Mouse (Mus musculus): Measurements from ENCODE around the gene Erbb4. TPM values are rescaled to one million over a fixed set of nuclear protein-coding genes. Genes with fewer than 3 reads are reported as not detected.
A peak's percentile ranks its signal among the peaks of the same experiment; 100 is the strongest.

Erbb4 gene
- 10 to 100 TPM; 43.0 to 48.6 TPM for total RNA-seq (2021)

DNA sequence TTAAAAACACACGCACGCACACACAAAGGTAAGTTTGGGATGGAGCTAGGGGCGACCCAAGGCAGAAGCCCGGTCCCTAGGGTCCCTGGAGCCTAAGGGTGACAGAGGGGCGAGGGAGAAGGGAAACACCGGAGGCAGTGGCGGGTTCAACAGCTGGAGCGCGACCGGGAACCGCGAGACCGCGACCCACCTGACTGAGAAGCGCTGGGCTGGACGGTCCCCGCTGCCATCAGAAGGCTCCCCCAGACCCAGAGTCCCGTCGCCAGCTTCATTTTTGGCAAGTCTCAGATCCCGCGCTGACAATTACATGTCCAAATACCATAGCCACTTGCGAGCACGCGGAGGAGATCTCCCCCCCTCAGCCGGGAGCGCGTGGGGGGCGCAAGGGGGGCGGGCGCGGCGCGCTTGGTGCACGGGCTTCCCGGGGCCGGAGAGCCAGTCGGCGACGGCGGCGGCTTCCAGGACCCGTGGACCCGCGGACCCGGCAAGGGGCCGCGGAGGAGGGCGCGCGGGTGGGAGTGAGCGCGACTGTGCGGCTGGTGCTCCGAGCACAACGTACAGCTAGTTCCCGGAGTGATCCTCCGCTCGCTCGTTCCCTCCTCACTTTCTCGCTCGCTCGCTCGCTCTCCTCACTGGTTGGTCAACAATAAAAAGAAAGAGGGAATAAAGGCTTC, at the start of gene Erbb4:
TSS of gene Erbb4 (minus strand) at position 575 of the 674 bp plus-strand sequence.
- DNase-seq: peak in 1 of 2 experiments; percentile 21

DNA sequence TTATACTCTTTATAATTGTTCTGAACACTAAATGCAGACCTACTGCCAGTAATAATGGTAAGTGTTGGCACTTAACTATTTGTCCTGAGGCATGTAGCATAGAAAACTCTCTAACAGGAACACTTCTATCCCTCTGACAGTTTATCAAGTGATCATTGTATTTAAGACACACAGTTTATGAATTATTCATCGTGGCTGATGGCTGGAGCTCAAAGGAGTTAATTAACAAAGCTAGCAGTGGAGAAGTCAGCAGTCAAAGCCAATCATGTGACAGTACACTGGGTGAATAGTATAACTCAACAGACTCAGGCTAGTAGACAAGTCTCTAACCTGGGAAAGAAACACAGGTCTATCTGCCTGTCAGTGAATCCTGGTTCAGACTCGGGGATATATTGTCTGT, 49.5 kb upstream of the Erbb4 start:
- DNase-seq: no peak

DNA sequence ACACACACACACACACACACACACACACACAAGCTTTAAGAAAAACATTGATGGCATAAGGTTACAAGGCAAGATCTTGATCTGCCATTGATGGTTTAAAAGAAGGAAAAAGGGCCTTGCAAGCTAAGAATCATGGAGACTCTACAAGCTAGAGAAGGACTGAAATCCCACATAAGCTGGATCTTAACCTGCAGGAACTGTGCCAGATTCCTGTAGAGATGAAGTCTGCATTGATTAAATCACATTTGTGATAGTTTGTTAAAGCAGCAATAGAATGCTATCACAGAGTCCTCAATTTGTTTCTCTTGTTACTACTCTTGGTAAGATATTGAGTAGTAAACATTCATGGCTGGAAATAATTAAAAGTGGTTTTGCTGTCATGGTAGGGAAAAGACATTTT, 33.5 kb upstream of the Erbb4 start:
- no peak for DNase-seq

DNA sequence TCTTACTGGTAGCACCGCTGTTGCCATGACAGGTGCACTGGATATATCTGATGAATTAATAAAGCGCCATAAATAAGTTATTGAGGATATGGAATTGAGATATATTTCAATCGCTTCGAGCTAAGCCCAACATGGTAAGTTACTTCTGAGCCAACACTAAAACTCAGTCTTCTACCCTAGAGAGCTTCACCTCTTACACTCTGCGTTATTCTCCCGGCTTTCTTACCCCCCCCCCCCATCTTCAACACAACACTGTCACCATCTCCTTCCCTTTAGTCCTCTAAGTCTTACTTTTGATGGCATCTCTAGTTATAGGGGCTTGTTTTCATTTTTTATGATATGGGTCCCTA, 31.6 kb upstream of the Erbb4 start:
- DNase-seq: no peak

DNA sequence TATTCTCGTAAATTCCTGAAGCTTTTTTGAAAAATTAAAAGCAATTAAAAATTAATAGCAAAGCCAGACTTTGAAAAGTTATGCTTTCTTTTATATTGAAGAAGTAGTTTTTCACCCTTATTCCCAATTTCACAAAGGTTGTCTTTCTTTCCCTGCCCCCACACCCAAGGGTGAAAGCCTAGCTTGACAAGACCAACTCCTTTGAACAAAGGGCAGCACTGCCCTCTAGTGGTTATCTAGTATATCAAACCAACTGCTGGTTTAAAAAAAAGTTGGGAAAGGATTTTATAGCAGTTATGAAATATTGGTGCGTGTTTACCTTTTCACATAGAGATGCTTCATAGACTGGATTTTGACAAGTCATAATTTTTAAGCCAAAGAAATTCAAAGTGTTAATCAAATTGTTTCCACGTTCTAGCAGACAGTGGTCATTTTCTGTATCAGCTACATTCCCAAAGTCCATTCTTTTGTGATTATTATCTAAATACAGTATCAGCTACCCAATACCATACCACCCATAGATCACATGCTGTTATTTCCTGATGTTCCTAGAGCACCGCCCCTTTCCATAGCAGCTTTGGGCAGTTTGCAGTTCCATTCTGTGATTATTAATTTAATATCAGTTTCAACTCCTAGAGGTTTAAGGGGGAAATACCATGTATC, 31.1 kb upstream of the Erbb4 start:
- peak; percentile 20 to 35 for DNase-seq

DNA sequence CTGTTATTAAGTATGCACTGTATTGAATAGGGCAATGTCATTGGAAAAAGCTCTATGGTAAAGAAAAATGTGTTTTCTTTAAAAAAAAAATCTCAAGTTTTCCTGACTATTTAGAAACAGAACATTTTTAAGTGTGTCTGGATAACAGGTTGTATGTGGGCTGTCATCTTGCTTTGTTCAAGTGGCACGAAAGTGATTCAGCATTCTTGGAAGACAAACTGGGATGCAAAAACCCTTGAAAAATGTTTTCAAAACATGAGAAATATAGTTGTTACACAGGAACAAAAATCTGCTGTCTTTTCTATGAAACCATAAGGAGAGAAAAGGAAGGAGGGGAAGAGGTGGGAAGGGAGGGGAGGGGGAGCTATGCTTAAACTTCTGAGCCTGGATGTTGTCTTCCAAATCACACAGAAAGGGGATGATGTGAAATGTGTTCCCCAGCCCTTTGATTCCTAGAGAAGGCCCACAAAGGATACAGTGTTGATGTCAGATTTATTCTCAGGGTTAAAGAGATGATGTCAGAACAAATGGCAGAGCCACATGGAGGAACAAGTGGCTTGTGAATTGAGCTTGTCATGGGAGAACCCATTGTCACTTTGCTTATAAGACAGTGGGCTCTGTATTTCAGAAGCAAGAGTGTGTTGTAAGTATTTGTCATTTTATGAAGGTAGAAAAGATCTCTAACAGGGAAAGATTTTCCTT, 16.4 kb upstream of the Erbb4 start:
- DNase-seq: no peak

DNA sequence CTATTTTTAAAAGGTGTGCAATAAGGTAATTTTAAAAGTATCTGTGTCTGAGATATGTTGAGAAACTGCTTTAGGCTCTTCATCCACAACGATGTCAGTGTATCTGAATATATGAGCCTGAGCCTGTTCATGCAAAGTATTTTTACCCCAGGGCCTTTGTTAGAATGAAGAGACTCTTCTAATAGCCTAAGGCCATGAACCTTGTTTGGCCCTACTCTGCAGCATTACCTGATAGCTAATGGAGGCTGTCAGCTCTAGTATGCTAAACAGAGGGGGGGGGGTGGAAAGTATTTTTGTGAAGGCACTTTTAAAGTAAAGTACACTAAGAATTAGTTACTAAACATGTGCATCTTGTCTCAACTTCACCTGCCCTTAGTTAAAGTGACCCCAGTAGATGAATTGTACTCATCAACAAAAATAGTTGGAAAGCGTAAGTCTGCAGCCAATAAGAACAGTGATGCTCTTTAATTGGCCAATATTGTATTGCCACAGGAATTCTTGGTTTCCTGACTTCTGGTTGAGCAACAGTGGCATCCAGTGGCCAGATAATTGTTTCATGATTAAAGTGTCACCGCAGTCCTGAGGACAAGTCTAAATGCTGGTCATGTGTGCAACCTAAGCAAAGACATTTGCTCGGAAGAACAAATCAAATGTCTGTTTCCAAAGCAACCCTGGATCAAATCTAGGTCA, 10.5 kb upstream of the Erbb4 start:
- DNase-seq: no peak

DNA sequence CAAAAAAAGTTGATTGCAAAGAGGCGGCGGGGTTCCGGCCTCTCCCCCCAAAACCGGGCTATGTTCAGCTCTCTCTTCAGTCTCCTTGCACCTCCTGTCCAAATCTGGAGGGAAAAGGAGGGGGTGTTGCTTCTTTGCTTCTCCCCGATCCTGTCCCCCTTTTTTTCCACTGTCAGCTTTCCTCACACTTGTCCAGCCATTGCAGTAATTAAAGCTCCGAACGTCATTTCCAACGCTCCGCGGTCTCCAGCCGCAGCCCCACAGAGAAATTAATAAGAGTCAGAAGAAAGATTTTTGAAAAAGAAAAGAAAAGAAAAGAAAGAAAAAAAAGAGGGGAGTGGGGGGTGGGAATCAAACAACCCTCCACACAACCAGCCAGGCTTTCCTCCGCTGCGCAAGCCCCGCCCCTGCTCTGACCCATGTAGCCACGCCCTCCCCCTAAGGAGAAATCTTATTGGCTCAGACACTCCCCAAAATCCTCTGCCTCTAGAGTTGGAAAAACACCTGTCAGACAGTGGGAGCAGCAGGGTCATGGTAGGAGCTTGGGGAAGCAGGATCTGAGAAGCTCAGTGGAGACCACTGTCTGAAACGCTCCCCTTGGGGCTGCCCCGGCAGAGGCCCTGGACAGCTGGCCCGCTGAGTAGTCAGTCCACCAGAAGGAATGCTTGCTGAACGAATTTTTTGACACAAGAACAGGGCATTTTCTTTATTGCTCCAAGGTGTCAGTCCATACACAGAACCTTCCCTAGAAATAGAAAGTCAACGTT, 483 bp upstream of the Erbb4 start:
- peak; percentile 11 to 25 for DNase-seq

DNA sequence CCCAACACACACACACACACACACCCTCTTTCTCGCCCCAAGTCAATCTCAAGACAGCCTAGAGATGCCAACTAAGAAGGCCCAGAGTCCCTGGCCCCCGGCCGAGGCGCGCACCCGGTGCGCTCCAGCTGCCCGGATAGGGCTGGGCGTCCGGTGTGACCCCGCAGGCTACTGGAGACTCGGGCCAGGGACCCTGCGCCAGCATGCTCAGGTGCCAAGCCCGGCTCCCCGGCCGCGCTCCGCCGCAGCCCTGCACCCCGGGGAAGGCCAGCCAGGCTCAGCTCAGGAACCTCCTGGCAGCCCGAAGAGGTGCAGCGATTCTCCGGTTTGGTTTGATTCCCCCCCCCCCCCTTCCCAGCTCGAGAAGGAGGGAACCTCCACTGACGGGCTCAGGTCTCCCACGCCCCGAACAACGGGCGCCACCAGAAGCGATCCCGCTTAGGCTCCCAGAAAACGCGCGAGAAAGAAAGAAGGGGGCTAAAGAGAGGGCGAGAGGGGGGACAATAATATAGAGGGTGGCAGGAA, 860 bp downstream of the Erbb4 start:
- DNase-seq: peak; percentile 11 to 20

DNA sequence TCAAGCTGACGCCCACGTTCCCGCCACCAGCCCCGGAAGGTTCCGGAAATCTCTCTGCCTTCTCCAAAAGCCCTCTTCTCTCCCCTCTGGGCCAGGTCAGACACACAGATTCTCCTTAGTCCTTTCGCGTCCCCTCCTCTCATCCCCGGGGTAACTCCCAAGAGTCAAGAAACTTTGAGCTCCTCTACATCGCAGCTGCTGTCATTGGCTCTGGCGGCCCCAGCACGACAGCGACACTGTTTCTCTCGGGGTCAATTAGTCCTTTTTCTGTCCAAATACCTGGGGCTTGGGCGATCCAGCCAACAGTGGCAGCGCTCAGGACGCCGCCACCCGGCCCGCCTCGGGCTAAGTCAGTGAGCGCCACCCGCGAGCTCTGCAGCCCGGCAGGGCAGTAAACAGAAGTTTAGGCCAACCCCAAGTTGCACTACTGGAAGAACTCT, 1.5 kb downstream of the Erbb4 start:
- peak; percentile 12 to 26 for DNase-seq

DNA sequence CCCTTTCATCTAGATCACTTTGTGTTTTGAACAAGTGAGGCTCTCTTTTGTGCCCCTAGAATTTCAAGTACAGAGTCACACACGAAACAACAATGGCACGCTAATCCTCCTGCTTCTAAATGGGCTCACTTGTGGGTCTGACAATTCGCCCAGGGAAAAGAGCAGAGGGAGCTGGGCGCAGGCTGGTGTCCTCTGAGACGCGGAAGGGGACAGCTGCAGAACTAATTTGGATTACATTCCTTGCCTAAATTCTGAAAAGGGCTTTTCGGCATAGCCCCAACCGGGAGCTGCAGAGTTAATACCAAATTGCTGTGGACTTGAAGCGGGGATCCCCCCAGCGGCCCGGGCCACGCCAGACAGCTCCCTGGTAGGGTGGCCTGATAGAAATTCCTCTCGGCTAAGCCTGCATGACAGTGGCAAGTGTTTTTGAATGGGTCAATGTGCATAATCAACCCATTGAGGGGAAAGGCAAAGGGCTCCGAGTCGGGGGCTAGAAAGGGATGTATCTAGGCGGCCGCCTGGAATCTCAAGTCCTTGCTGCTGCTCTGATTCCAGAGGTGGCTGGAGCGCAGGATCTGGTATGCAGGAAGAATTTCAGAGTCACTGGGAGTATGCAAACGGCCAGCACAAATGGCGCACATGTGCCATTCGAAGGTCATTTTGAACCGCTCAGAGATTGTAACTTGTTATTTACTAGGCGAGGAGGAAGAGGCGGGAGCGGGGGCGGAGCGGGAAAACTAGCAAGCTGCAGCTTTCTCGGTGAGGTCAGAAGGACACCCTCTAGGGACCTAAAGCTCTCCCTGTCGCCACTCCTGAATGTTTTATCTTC, 2.2 kb downstream of the Erbb4 start:
- DNase-seq: peak; percentile 19 to 29

DNA sequence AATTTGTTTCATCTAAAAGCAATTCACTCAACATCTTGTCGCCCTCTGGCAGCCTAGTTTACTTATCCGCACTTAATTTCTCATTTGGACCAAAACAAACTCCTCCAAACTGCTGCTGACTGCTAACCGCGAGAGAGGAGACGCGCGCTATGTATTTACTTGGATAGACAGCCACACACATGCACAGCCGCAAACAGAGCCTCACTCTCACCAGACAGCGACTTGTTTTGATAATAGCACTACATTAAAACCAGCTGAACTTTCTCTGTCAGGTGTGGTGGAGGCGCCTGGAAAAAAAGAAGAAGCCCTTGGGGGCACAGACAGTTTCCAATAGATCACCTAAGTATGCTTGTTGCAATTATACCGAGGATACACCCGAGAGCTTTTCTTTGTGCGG, 2.8 kb downstream of the Erbb4 start:
- DNase-seq: no peak

DNA sequence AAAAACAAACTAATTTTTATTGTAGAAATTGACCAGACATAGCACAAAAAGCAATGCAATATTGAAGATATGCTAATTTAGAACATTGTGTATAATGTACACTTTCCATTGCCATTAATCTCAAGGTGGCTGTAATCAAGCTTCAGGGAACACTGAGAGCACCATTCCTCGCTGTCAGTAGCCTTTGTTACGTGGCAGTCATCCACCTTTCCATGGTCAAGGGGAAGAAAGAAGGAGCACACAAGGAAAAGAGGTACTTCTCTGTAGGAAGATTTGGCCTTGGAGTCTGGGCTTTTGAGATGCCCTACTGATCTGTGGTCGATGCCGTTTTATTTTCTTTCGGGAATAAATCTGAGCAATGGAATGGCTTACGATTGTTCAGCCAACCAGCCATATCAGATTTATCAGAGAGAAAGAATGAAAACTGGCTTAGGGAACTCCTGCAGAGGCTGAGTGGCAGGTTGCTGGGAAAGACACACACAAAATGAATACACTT, 4.6 kb downstream of the Erbb4 start:
- no peak for DNase-seq

DNA sequence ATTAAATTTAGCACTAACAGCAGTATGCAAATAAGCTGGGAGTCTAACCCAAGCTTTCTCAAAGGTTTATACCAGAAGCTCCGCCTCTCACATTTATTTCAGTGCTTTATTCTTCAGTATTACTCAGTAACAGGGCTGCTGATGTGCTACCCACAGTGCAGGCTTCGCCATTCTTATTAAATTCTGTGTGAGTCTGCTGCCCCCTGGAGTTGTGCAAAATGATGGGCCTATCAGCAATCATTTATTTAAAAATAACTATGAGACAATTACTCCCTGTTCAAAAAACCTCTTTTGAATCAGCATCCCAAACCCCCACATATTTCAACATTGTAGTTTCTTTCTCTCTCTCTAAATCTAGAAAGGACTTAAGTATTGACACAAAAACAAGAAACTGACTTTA, 6.2 kb downstream of the Erbb4 start:
- DNase-seq: no peak

DNA sequence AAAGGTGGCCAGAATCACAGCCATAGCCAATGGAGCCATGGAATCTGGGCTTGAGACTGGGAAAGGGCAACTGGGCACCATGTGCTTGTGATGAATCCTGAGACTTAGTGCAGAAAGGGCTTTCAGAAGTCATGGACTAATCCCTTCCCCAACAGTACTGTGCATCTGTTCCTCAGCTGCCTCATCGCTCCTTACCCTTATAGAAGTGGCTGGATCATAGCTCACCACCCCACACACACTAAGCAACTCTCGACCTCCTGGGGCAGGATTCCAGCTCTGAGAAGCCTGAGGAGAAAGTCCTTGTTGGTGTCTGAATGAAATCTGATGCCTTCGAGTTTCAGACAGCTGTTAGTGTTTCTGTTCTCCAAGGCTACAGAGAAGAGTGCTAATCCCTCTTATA, 14.8 kb downstream of the Erbb4 start:
- no peak for DNase-seq

DNA sequence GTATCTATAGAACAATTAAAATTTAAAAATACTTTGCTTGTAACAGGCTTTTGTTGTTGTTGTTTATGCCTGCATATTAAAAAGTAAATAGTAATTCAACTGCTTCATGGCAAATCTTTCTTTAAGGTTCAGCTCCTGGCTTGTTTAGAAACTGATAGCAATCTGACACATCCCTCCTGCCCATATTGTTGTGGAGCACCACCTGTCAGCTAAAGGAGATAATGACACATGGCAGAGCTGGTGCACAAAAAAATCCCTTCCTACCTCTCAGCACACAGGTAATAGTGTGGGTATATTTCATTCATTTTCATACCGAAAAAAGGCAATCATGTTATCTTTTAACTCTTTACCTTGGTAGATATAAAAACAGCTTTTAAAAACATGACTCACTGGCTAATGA, 18.5 kb downstream of the Erbb4 start:
- DNase-seq: no peak

DNA sequence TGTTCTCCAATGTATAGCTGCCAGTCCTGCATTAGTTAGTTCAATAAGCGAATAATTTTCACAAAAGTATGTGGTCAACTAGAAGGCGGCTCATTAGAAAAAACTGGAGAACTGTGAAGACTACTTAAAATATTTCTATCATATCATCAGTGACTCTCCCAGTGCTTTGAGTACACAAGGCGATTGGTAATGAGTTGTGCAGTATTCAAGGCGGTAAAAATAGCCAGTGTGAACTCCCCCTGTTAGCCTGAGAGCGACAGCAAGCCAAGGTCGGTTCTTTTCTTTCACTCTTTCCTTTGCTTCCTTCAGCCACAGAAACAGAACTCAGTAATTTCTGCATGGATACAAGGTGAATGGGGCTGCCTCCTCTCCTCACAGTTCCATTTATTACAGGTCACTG, 22.1 kb downstream of the Erbb4 start:
- no peak for DNase-seq

DNA sequence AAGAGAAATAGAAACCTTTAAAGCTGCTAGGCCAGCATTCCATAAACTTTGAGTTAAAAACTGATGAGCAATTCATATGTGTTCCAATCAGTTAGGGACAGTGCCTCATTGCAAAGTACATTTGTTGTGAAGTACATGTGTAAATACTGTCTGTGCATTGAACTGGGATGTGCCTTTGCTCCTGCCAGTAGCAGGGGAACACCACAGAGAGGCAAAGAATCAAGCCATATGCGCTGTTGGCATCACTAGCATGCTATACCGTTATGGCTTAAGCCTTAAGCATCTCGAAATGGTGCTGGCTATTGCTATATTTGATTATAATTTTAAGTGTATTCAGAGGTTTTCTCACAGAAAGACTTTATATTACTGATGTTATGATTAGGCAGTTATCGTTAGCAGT, 58.9 kb downstream of the Erbb4 start:
- DNase-seq: no peak

DNA sequence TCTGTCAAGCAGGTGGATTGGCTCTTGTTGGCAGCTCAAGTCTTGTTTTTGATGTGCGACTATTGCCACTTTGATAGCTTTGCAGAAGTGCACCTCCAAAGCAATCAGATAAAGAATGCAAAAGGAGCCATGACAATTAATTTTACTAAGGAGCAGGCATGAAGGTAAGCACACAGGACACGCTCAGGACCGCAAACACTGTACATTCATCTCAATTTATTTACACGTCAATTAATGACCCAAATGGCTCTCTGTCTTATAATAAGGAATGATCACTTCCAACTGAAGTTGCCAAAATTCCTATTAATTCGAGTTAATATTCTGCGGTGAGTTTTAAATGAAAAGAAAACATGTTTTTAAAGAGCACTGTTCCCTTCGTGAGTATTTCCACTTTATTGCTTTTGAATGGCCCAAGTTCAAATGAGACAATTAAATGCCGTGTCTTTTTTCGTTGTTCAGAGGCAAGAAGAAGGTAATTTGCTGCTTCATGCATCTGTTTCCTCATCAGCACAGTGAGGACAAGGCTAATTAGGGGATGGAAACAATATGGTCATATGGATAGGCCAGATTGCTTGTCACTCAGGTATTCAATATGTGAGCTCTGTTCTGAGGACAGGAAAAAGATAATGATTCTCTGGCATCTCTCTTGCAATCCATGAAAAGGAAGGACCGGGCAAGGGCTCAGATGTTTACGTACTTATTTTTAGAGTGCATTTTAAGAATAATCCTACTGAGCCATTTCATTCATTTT, 61.5 kb downstream of the Erbb4 start:
- no peak for DNase-seq

DNA sequence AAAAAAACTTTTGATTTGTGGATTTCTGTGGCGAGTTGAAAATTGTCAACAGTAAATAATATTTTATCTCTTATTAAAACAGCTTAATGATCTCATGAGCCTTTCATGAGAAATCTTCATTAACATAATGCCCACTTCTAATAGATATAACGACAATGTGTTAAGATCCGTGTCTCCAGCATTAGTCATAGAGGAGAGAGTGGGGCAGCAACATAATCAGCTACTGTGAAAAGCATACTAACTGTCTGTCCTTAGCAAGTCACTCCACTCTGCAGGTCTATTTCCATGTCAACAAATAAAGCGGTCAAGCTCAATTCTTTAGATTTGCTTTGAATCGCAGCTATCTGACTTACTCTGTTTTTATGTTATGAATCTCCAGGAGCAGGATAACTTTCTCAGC, 80.0 kb downstream of the Erbb4 start:
- no peak for DNase-seq
